Mouse (Mus musculus): ENCODE results near the gene Nfkbil1.

GRCm38 (mm10) chr17:35185639-35186611 lies 49.7 kb downstream of the Nfkbil1 start:
- TF ChIP-seq CTCF (IDR thresholded peaks at IDR 0.05; ENCODE audit: extremely low read depth, insufficient read depth, insufficient read length, insufficient replicate concordance) (no peak), POLR2A (IDR thresholded peaks at IDR 0.05; ENCODE audit: low read depth, low read length) (no peak; the same call in 1 of the 2 replicates)

All from spleen, adult 2 months (tissue).